Mouse (Mus musculus) embryonic fibroblast, embryonic 13.5 days (primary cell): Measurements from ENCODE around the gene Skiv2l. TPM values are rescaled to one million over a fixed set of nuclear protein-coding genes. Genes with fewer than 3 reads are reported as not detected.
A peak's percentile ranks its signal among the peaks of the same experiment; 100 is the strongest.
"Not testable (repeated sequence)": the region's sequence is repeated elsewhere in the genome, so short reads cannot be mapped to it uniquely, and the experiment has no call there.

Experiments
- H3K27ac ChIP-seq: 2 replicates; pipeline ENCODE4 v1.5.1; 2012; ENCODE audit warnings: low read length, control low read depth, inconsistent platforms; ENCODE audit not compliant: insufficient read depth
- H3K4me1 ChIP-seq: 2 replicates; pipeline ENCODE4 v1.6.1; 2011; ENCODE audit warnings: low read length; ENCODE audit not compliant: control insufficient read depth, insufficient read depth
- H3K4me3 ChIP-seq: 2 replicates; pipeline ENCODE4 v1.5.1; 2011; ENCODE audit warnings: mild to moderate bottlenecking, control low read depth, low read length; ENCODE audit not compliant: insufficient read depth
- CTCF ChIP-seq: IDR thresholded peaks from 2 replicates; pipeline ENCODE4 v1.5.1; 2011; ENCODE audit warnings: mild to moderate bottlenecking, control low read depth, low read length, moderate library complexity, borderline replicate concordance; ENCODE audit not compliant: insufficient read depth
- POLR2A ChIP-seq: IDR thresholded peaks from 2 replicates; pipeline ENCODE4 v1.6.1; 2011; ENCODE audit warnings: low read depth, mild to moderate bottlenecking, control low read depth, low read length, moderate library complexity
- polyA plus RNA-seq: library from polyadenylated mRNA; stranded (reverse); fragments of >200 nt; gene quantifications from 2 replicates; pipeline ENCODE4 v1.2.4, GENCODE M21; 2011; ENCODE audit warnings: low read depth; ENCODE audit not compliant: missing spikeins, insufficient read length

The Skiv2l gene
- polyA plus RNA-seq, 1 experiment = 27.7 TPM

DNA sequence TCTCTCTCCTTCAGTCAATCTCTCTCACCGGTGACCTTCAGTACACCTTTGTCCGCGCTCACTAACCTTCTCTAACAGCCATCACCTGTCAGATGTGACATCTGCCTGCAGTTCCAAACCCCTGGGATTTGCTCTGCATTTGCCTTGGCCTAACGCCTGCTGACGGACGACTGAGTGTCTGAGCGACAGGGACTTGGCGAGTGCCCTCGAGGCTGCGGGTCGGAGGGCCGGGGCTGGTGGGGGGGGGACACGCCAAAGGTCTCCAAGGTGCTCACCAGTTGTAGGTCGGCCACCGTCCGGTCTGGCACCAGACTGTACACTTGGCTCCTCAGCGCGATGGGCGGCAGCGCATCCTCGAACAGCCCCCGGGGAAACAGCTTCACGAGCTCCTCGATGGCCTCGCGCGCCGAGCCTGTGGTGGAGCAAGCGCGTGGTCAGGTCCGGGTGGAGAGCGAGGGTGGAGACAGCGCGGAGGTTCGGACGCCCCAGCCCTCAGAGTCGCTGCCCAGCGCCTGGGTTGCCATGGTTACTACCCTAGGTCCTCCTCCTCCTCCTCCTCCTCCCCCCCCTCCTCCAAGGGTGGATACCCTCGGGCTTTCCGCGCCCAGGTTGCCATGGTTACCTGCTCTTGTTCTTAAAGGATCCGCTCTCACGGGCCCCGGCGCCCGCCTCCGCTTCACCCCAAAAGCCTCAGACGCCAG lies 13.7 kb downstream of the Skiv2l start:
- H3K4me3 ChIP-seq = peak overlapping the region; percentile 85
- no peak for TF ChIP-seq POLR2A
- no peak for TF ChIP-seq CTCF

GRCm38 (mm10) chr17:34830776-34831175 lies 19.2 kb downstream of the Skiv2l start:
- not testable (repeated sequence) for H3K4me3 ChIP-seq, H3K27ac ChIP-seq, H3K4me1 ChIP-seq

More for the DNA sequence above, 13.7 kb downstream of the Skiv2l start:
- peak overlapping the region; percentile 75 for H3K27ac ChIP-seq
- H3K4me1 ChIP-seq = peaks cover 7% of the 10 kb centered on the region

DNA sequence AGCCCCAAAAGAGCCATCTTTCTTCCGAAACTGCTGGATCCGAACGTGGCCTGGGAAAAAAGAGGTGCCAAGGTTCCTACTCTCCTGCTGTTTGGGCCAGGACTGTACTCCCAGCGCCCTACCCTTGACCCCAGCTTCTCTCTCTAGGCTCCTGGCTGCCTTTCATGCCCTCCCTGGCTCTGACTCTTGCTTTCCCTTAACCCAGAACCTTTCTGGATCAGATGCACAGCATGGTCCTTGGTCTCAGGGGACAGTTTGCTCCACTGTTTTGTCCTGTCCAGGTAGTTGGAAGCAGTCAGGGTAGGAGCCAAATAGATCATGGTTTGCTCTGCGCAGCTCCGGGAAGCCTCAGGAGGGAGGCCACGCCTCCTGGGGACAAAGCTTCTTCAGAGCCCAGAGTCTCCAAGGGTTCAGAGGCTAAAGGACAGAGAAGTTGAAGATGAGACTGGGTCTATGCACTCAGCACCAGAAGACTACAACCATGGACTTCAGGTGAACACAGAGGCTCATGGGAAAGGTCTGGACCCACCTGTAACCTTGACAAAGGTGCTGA lies 35.1 kb downstream of the Skiv2l start:
- TF ChIP-seq CTCF (no peak), POLR2A (no peak)
- Histone ChIP-seq H3K4me3 (no peak overlapping the region), H3K27ac (no peak overlapping the region), H3K4me1 (no peaks in the 10 kb centered on the region)

DNA sequence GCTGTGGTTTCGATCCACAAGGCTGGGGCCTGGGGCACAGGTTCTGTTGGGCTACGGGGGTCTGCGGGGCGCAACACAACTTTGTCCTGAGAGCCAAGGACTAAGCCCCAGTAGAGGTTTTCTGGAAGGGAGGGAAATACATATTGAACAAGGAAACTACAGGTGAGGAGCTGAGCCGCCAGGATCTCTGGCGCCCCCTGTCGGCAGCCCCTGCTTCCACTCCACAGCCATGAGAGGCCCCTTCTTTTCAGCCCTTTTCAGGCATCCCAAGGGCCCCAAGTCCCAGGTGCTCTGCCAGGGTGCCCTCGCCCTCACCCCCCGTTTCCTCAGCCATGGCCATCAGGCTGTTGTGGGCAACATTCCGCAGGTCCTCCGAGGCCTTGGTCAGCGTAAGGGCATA lies 36.3 kb downstream of the Skiv2l start:
- 0 out of 2 replicates have a peak, but pooled peaks have one; percentile 19 for TF ChIP-seq CTCF
- not testable (repeated sequence) for H3K27ac ChIP-seq, H3K4me1 ChIP-seq, H3K4me3 ChIP-seq

GRCm38 (mm10) chr17:34811275-34811674 lies 38.7 kb downstream of the Skiv2l start:
- Histone ChIP-seq H3K27ac (no peak overlapping the region), H3K4me1 (no peaks in the 10 kb centered on the region), H3K4me3 (no peak overlapping the region)
- TF ChIP-seq POLR2A (no peak), CTCF (no peak)

DNA sequence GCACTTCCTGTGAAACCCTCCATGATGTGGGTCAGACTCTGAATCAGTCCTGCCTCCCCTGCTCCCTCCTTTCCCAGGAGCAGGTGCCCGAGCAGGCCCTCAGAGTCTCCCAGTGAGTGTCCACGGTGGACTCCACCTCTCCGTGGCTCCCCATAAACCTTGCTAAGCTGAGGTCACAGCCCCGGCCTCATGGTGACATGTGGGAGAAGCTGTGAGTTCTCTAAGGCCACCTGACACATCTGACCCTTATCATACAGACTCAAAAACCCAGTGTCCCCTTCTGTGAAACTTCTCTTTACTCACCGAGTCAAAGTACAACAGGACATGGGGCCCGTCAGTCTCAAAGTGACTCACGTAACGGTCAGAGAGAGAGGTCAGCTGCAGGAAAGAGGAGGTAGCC lies 39.2 kb downstream of the Skiv2l start:
- H3K27ac ChIP-seq, H3K4me3 ChIP-seq, H3K4me1 ChIP-seq: not testable (repeated sequence)

GRCm38 (mm10) chr17:34810411-34810810 lies 39.6 kb downstream of the Skiv2l start:
- H3K27ac ChIP-seq, H3K4me3 ChIP-seq, H3K4me1 ChIP-seq: not testable (repeated sequence)

DNA sequence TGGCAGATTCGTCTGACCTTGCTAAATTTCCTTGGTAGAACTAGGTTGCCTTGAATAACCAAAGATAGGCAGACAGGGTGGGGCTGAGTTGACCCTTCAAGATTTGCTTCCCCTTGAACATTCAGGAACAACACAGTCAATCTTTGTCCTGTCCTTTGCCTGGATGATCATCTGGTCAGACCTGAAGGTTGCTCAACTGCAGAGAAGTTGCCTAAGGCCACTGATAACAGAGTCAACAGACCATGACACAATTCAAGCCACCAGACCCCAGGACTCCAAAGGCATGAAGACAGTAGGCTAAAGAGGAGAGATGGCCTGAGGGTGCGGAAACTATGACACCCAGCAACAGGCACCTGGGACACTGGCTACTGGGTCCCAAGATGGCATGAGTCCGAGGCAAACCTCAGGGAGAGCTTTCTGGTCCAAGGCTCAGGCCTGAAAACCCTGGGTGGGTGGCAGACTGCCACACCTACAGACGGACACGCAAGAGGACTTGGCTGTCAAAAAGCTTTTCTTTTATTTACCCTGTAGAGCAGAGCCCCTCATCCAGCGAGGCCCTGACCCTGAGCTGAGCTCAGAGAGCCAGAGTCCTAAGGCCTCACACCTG lies 41.3 kb downstream of the Skiv2l start:
- no peak for TF ChIP-seq POLR2A
- no peak for TF ChIP-seq CTCF

GRCm38 (mm10) chr17:34807176-34807575 lies 42.8 kb downstream of the Skiv2l start:
- Histone ChIP-seq H3K4me3 (no peak overlapping the region), H3K4me1 (no peaks in the 10 kb centered on the region), H3K27ac (no peak overlapping the region)
- TF ChIP-seq CTCF = no peak
- TF ChIP-seq POLR2A = no peak

More for the DNA sequence above, 41.3 kb downstream of the Skiv2l start:
- no peaks in the 10 kb centered on the region for H3K4me1 ChIP-seq
- no peak overlapping the region for H3K27ac ChIP-seq
- no peak overlapping the region for H3K4me3 ChIP-seq

DNA sequence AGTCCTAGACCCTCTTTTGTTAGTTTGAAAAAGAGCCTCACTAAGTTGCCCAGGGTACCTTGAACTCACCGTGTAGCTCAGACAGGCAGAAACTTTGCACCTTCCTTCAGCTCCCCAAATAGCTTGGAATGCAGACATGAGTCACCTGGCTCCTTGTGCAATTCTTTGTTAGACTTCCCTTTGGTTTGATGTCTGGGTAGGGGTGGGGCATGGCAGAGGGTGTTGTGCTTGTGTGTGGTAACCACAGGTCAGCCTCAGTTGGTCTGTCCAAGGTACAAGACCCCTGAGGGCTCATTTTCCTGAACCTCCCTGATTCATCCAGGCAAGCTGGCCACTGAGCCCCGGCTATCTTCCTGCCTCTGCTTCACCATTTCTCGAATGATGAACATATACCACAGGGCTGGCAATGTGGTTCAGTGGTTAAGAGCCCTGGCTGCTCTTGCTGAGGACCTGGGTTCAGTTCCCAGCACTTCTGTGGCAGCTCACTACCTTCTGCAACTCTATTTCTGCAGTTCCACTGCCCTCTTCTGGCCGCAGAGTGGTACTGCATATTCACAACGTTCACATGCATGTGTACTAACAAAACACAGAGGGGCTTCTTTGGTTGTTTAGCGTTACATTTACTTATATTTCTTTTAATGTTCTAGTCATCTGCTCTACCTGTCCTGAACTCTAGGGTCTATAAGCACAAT lies 45.0 kb downstream of the Skiv2l start:
- no peak overlapping the region for H3K27ac ChIP-seq
- TF ChIP-seq CTCF (no peak), POLR2A (no peak)
- no peaks in the 10 kb centered on the region for H3K4me1 ChIP-seq
- no peak overlapping the region for H3K4me3 ChIP-seq

GRCm38 (mm10) chr17:34804301-34804700 lies 45.7 kb downstream of the Skiv2l start, which contains the start of gene Cyp21a1:
TSS of gene Cyp21a1 (minus strand) at chr17:34804561.
- not testable (repeated sequence) for H3K4me3 ChIP-seq, H3K4me1 ChIP-seq, H3K27ac ChIP-seq

DNA sequence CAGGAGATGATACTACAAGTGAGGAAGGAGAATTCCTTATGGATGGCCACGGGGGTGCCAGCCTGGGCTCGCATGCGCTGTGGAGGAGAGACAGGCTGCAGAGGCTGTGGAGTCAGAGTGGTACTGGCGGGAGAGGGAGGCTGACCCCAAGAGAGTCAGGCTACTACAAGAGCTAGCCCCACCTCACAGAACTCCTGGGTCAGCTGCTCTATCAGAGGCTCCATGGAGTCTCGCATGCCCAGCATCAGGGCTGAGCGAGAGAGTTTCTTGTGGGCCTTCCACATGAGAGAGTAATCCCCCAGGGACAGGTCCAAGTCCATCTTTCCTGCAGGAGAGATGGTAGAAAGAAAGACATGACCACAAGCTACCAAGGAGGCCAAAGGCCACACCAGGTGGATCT lies 46.6 kb downstream of the Skiv2l start:
- H3K4me3 ChIP-seq, H3K4me1 ChIP-seq, H3K27ac ChIP-seq: not testable (repeated sequence)

GRCm38 (mm10) chr17:34802756-34803155 lies 47.3 kb downstream of the Skiv2l start:
- H3K27ac ChIP-seq, H3K4me1 ChIP-seq, H3K4me3 ChIP-seq: not testable (repeated sequence)

GRCm38 (mm10) chr17:34800781-34801305 lies 49.2 kb downstream of the Skiv2l start:
- not testable (repeated sequence) for H3K4me3 ChIP-seq, H3K4me1 ChIP-seq, H3K27ac ChIP-seq
